Mouse (Mus musculus) lung, adult 2 months (tissue): Measurements from ENCODE around the gene Sugp2.

Experiments
- CTCF ChIP-seq: fragments of 200-500 bp; IDR thresholded peaks from 2 replicates; pipeline ENCODE4 v1.5.1; 2011; ENCODE audit warnings: mild to moderate bottlenecking, low read length, control low read depth; ENCODE audit not compliant: insufficient read depth
- POLR2A ChIP-seq: fragments of 200-500 bp; IDR thresholded peaks from 2 replicates; pipeline ENCODE4 v1.6.1; 2011; ENCODE audit warnings: low read depth, mild to moderate bottlenecking, control low read depth, low read length, borderline replicate concordance; ENCODE audit errors: extremely low read depth

DNA sequence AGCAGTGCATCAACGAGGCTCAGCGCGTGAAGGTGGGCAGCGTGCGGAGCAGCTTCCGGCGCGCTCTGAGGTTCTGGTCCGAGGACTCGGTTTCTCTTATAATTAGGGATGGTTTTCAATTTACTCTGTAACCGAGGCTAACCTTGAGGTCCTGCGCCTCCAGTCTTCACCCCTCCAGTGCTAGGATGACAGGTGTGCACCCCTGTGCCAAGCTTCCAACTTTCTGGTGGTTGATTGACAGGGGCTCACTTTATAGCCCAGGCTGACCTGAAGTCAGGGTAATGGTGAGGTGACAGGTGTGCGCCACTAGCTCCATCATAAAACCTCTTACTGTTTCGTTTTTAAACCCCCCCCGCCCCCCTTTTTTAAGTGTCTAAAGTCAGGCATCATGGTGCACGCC is 68.9 kb downstream of the Sugp2 start:
- TF ChIP-seq CTCF, result no peak
- TF ChIP-seq POLR2A, result no peak
